Mouse (Mus musculus) liver, adult 2 months (tissue): ENCODE results near the gene Cct8.

Source experiments
- CTCF ChIP-seq: fragments of 200-500 bp; IDR thresholded peaks from 2 replicates; pipeline ENCODE4 v1.5.1; 2011; ENCODE audit warnings: low read depth, low read length, control low read depth
- POLR2A ChIP-seq: fragments of 200-500 bp; IDR thresholded peaks from 2 replicates; pipeline ENCODE4 v1.6.1; 2011; ENCODE audit warnings: low read length, control low read depth; ENCODE audit not compliant: insufficient read depth; ENCODE audit errors: extremely low read depth

DNA sequence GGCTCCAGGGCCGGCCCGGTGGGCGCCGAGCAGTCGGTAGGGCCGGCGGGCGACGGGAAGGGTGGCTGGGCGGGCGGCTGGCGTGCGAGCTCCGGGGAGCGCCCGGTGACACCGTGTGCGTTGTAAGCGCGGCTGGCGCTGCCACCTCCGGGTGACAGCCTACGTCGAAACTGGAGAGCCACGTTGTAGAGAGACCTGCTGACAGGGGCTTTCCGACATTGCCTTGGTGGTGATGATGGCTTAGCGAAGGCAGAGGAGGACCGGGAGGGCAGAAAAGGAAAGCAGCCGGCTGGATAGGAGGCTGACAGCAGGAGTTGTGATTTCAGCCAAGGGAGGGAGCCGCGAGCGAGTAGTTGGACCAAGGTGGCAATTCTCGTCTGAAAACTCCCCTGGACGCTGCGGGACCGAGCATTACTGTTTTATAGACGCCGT, 40.5 kb downstream of the Cct8 start:
- TF ChIP-seq POLR2A (no peak), CTCF (no peak)
